Mouse (Mus musculus): ENCODE measurements around the gene Trrap.

The Trrap gene

GRCm38 (mm10) chr5:144786464-144786863 is 18.9 kb downstream of the Trrap start:
- DNase-seq: no peak

GRCm38 (mm10) chr5:144793374-144793773 is 25.8 kb downstream of the Trrap start:
- no peak for DNase-seq

DNA sequence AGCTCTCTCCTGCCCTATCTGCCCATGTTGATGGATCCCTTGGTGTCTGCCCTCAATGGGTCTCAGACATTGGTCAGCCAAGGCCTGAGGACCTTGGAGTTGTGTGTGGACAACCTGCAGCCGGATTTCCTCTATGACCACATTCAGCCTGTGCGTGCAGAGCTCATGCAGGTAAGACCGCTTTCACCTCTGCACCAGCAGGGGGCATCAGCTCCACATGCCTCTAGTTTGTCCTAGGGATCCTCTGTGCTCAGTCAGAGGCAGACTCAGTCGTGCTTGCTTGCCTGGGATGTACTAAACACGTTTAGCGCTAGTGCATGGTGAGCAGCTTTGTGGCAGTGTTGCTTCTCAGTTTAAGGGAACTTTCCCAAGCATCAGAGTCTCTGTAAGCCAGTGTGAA is 27.2 kb downstream of the Trrap start:
- no peak for DNase-seq

GRCm38 (mm10) chr5:144797116-144797515 is 29.6 kb downstream of the Trrap start:
- DNase-seq: no peak

- DNase-seq: no peak
These were observed 35.5 kb downstream of the Trrap start for GRCm38 (mm10) chr5:144803066-144803465.

DNA sequence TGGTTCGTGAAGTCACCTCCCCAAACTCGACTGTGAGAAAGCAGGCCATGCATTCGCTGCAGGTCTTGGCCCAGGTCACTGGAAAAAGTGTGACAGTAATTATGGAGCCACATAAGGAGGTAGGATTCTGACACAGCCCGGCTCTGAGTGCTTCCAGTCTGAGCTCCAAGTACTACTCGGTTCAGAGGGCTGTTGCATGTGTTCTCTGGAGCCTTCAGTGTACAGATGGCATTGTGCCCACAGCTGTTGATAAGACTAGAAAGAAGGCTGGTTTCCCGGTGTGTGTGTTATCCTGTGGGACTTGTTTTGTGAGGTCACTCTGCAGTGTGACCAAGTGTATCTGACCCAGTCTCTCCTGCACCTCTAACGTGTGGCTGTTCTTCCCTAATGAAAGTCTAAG is 36.6 kb downstream of the Trrap start:
- no peak for DNase-seq

DNA sequence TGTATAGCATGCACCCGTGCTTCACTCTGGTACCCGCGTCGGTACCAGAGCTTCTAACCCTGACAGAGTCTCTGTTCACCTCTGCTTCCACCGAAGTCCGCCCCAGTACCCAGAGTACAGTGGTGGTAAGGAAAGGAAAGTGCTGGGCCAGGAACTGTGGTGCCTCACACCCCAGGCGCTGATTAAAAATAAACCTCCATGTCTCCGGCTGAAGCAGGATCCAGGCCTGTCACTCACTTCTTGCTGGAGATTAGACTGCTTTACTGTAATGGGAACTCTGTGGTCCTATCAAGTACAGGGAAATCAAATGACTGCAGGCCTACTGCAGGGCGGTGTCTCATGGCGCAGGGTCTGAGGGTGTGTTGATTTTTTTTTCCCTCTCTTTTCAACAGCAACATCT is 39.4 kb downstream of the Trrap start:
- DNase-seq: no peak

DNA sequence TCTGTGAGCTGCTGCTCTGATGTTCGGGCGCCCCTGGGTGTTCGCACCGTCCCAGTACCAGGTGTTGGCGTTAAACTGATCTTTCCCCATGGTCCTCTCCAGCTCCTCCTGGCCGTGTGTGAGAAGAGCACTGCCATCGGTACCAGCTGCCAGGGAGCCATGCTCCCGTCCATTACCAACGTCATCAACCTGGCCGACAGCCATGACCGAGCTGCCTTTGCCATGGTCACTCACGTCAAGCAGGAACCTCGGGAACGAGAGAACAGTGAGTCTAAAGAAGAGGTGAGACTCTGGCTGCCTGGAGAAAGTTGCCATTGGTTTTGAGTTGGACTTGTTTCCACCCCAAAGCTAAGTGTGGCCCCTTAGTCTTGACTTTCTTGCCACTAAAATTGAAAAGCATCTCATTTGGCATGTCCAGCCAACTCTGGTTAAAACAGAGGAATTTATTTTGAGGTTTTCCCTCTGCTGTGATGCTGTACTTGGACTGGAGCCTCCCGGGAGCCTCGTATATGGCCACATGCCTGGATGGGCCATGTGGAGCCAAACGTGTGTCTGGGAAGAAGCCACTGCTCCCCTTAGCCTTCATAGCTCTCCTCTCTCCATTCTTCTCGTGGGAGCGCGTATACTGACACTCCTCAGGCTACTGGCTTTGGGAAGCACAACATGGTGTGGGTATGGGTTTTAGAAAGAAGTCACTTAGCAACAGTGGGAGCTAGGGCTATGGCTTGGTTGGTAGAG is 61.0 kb downstream of the Trrap start:
- DNase-seq: no peak

DNA sequence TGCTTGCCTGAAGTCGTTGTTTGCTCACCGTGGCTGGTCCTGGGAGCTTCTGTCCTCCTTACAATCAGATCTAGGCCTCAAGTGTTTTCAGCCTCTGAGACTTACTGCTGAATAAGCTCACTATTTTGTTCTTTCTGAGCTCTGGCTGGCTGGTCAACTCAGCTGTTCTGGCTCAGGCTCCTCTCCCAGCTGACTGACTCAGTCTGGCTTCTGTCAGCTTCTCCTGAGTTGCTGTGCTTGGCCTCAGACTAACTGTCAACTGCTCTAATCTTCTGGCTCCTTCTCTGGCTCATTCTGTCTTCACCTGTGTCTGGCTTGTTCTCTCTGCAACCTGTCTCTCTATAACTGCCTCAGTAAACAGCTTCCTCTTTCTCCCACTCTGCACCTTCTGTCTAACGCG is 62.1 kb downstream of the Trrap start:
- no peak for DNase-seq

DNA sequence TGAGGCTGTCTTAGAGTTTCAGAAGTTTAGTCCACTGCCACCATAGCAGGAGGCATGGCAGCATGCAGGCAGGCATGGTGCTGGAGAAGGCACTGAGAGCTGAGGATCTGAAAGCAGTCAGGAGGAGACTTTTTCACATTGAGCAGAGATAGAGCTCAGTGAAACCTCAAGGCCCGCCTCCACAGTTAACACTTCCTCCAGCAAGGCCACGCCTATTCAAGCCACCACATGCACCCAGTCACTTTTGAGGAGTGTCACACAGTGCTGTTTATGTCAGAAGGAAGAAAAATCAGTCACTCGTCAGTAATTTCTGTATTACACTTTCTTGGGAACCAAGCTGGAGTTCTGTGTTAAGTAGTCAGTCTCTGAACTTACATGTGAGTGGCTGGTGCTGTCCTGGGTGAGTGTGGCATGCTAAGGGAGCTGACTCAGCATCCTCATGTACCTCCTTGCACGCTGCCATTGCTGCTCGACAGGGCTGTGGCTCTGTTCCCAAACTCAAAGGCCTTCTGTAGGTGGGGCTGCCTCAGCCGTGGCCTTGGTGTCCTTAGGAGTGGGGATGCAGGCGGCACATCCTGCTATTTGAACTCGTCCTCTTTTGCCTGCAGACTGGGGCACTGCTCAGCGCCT is 64.4 kb downstream of the Trrap start:
- DNase-seq: no peak

DNA sequence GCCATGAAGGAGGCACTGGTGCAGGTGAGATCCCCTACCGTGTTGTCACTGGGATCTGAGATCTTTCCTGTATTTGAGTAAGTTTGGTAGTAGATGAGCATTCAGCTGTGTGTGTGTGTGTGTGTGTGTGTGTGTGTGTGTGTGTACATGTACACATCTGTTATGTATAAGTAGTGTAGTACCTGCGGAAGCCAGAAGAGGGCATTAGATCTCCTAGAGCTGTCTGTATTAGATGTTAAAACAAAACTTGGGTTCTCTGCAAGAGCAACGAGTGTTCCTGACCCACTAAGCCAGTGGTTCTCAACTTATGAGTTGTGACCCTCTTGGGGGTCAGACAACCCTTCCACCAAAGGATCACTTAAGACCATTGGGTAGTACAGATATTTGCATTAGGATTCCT is 68.6 kb downstream of the Trrap start:
- DNase-seq: no peak

- DNase-seq: no peak
These were observed 77.8 kb downstream of the Trrap start for GRCm38 (mm10) chr5:144845352-144845751.

GRCm38 (mm10) chr5:144848735-144849134 is 81.2 kb downstream of the Trrap start:
- no peak for DNase-seq

GRCm38 (mm10) chr5:144849932-144850331 is 82.4 kb downstream of the Trrap start:
- DNase-seq: no peak

DNA sequence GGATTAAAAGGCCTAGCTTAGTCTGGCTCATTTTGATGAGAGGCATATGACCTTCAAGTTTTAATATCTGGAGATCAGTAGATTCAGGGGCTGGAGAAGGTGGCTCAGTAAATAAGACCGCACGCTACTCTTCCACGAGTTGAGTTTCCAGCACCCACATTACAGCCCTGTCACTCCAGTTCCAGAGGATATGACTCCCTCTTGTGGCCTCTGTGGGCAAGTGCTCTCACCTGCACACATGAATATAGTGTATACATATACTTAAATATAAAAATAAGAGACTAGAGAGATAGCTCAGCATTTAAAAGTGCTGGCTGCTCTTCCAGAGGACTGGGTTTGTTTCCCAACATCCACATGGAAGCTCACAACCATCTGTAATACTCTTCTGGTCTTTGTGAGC is 84.3 kb downstream of the Trrap start:
- no peak for DNase-seq

- no peak for DNase-seq
These were observed 86.4 kb downstream of the Trrap start for GRCm38 (mm10) chr5:144853931-144854330.

DNA sequence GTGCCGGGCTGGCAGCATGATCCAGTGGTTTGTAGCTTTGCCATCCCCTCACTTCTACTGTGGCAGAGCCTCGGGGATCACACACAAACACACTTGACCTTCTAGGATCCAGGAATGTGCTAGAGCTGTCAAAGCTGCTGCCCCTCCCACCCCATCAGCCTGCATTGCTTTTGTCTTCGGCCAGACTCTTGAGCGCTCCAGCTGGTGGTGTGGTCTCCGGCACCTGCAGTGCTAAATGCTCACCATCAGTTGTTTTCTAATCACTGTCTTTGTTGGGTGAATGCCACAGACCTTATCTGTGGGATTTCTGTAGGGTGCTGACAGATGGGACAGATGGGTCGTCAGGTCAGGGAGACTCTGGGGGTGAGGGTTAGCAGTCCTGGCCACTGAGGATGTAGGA is 88.4 kb downstream of the Trrap start:
- DNase-seq: no peak

DNA sequence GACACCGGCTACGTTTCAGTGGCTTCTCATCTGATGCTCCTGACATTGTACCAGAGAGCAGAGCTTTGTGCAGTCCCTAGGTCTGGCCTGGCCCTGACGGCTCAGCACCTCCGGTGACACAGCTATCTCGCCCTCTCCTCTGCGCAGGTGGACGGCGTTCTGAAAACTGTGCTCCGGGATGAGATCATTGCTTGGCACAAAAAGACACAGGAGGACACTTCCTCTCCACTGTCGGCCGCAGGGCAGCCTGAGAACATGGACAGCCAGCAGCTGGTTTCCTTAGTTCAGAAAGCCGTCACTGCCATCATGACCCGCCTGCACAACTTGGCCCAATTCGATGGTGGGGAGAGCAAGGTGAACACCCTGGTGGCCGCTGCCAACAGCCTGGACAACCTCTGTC is 91.0 kb downstream of the Trrap start:
- DNase-seq: no peak

DNA sequence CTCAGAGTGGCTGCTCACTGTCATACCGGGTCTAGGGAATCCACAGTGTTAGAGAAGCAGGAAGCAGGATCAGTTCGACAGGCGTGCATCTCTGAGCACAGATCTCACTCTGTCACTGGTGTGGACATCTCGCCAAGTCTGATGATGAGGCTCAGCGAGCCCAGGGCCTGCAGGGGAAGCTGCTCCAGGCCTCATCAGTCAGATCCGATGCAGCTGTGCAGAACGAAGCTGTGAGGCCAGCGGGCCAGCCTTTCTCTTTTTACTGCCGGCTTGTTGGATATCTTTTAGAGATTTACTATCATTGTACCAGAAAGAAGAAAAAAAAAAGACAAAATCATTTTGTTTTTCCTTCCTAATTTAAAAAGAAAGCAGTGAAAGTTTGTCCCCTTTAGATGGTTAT is 91.8 kb downstream of the Trrap start:
- DNase-seq: no peak

DNA sequence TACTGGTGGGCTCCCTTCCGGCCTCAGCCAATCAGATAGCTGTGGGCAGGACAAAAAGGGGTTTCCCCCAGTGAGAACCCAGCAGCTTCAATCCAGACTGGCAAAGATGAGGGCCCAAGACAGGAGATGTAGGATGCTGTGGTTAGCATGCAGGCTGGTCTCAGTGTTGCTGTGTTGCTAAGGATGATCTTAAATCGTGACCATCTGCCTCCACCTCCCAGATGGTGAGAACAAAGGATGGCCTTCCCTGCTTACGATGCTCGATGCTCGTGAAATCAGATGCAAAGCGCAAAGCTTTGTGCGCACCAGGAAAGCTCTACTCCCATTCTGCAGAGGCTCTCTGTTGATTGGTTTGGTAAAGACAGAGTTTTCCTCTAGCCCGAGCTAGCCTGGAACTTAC is 93.4 kb downstream of the Trrap start:
- no peak for DNase-seq

GRCm38 (mm10) chr5:144866923-144867322 is 99.4 kb downstream of the Trrap start:
- DNase-seq: no peak

- no peak for DNase-seq
These were observed 101.9 kb downstream of the Trrap start for GRCm38 (mm10) chr5:144869466-144869865.

DNA sequence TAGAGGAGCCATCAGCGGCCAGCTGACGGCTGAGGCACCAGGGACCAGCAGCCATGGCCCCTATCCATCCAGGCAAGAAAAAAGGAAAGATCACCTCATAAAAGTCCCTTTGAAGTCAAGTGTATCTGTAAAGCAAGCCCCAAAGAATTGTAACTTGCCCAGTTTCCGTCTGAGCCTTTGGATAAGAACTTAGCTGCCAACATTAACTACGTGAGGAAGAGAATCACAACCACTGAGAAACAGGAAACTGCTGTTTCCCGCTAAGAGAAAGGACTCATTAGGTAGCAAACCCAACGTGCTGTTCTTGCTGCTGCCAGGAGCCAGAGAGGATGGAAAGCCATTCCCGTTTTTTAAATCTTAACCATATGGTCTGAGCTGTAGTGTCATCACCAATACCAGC is 103.2 kb downstream of the Trrap start:
- no peak for DNase-seq

DNA sequence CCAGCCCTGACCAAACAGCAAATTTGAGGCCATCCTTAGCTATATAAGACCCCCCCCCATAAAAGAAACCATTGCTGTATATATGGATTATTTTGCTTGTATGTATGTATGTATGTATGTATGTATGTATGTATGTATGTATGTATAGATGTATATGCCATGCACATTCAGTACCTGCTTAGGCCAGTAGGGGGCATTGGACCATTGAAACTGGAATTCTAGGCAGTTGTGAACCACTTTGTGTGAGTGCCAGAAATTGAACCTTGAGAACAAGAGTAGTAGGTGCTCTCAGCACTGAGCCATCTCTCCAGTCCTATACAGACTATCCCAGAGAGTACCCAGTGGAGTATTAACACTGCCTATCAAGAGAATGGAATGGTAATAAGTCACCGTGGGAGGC is 104.2 kb downstream of the Trrap start:
- no peak for DNase-seq

DNA sequence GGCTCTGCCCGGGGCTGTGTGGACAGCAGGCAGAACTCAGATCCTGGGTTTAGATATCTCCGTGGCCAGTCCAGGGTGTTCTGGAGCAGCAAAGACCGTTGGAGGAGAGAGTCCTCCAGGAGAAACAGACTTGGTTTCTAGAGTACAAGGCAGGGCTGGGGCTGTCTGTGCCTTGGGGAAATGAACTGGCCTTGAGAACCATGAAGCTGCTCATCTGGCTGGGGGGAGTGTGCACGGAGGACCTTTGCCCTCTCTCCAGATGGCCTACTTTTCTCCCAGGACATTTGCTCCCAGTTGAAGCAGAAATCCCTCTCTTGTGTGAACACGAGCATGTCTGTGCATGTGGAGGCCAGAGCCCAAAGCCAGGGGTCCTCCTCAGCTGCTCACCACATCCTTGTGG is 104.8 kb downstream of the Trrap start:
- DNase-seq: no peak

Data from thymus, adult 18-20 months (tissue).